Mouse (Mus musculus): ENCODE measurements around the gene Myo1b.

The Myo1b gene

DNA sequence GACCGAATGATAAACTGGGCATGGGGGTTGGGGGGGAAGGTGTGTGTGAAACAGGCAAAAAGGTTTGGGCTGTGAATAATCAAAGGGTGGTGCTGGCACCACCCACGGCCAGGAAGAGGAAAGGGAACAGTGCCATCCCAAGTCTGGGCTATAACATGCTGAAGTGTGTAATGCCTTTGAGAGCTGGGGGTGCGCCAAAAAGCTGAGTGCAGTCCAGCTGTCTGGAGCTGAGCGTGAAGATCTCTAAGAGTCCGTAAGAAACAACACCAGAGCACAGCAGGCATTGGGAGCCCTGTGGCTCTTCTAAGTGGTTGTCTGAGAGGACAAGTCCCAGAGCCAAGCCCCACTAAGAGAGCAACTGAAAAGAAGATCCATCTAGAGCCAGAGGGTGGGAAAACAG, 63.6 kb downstream of the Myo1b start:
- in situ Hi-C loops (cut with MboI, MseI): no loop called here

- in situ Hi-C loops (cut with MboI, MseI): no loop called here
Measured at GRCm38 (mm10) chr1:51849570-51850211, 66.2 kb downstream of the Myo1b start.

DNA sequence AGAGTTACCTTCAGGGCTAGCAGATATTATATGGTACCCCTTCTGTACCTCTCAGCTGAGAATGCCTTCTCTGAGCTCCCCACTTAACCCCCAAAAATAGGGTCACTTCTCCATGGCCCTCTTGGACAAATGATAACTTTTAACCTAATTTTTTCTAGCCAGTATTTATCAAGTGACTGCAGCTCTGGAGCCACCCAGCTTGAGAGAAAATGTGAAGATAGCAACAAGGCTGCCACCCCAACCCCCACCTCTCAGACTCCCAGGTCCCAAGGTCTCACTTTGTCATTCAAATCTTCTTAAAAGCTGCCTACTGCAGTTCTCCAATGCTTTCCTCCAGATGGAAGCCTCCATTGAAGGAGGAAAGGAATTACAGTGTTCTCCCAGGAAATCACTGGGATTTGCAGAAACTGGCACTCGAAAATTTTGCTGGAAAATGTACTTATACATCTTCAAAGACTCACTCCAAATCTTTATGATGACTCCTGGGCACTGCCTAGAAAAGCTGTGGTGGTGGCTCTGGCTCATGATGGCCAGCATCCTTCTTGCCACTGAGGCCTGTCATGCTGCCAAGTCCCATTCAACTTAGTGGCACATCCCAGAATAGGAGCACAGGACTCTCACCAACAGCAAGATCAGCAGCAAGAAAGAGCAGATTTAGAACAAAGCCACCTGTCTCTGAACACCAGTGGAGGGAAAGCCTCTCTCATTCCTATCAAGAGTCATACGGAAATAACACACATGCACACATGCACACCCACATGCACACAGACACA, 70.4 kb downstream of the Myo1b start:
- in situ Hi-C loops (cut with MboI, MseI): no loop called here

GRCm38 (mm10) chr1:51837845-51838623, 77.8 kb downstream of the Myo1b start:
- in situ Hi-C loops (cut with MboI, MseI): no loop called here

DNA sequence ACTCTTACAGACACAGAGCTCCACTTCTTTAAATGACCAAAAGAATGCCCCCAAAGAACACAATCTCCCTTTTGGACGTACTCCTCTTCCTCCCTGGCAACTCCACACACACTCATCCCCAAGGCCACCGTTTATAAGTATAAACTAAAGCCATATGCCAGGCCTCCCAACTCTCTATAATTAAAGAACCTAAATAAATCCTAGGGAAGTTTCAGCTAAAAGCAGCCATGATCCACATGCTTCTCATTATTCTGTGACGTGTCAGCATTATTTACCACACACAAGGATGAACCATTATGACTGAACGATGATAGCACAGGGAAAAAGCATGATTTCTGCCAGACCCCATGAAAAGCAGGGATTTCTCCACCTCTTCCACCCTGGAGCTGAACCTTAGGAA, 78.6 kb downstream of the Myo1b start:
- in situ Hi-C loops (cut with MboI, MseI): no loop called here

GRCm38 (mm10) chr1:51835795-51836194, 80.1 kb downstream of the Myo1b start:
- in situ Hi-C loops (cut with MboI, MseI): no loop called here

DNA sequence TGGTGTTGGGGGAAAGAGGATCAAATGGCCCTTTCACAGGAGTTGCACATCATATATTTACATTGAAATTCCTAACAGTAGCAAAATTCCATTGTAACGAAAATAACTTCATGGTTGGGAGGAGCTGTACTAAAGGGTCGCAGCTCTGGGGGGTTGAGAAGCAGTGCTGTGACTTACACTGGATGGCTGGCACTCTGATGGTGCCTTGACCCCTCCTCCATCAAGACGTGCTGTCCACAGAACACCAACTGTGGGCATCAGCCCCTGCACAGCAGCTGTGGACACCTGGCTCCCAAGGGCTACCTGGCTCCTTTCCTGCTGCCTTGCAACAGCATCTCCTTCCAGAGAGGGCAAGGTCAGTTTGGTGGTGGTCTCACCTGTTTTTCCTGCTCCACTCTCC, 81.8 kb downstream of the Myo1b start:
- in situ Hi-C loops (cut with MboI, MseI): no loop called here

DNA sequence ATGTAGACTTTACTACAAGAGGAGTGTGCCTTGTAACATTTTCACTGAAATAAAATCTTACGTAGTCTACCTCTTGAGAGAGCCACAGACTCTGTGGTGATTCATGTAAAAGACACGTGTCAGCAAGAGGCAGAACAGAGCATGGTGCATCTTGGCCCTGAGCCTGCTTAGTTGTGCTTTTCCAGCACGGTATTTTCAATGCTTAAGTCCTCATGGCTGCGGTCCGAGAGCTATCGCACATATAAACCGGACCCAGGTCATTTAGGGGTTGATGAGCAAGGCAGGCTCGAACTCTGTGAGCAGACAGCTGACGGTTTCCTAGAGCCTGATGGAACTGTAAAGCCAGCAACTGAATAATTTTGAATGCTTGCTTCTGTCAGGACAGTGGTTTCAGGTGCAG, 86.5 kb downstream of the Myo1b start:
- in situ Hi-C loops (cut with MboI, MseI): no loop called here

- in situ Hi-C loops (cut with MboI, MseI): no loop called here
Measured at GRCm38 (mm10) chr1:51822531-51822930, 93.3 kb downstream of the Myo1b start.

- in situ Hi-C loops (cut with MboI, MseI): no loop called here
Measured at GRCm38 (mm10) chr1:51821701-51822495, 94.0 kb downstream of the Myo1b start.

GRCm38 (mm10) chr1:51820520-51820919, 95.4 kb downstream of the Myo1b start:
- in situ Hi-C loops (cut with MboI, MseI): no loop called here

DNA sequence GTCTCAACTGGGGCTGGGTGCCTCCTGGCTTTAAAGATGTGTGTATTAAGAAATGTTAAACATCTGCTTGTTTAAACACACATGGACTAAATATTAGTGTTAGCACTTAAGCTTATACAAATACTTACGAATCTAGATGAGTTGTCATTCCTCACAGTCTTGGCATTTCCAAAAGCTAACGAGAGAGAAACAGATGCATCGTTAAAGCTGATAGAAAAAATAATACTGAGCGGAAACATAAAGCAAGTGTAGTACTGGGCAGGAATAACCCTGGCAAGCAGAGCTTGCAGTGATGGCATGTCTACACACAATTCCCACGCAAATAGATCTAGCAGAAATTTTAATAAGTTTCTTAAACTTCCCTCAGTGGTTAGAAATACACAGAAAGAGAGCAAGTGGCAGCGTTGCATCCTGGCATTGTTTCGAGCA, 95.8 kb downstream of the Myo1b start:
- in situ Hi-C loops (cut with MboI, MseI): no loop called here

GRCm38 (mm10) chr1:51815636-51816035, 100.2 kb downstream of the Myo1b start:
- in situ Hi-C loops (cut with MboI, MseI): no loop called here

GRCm38 (mm10) chr1:51814854-51815630, 100.8 kb downstream of the Myo1b start:
- in situ Hi-C loops (cut with MboI, MseI): no loop called here

DNA sequence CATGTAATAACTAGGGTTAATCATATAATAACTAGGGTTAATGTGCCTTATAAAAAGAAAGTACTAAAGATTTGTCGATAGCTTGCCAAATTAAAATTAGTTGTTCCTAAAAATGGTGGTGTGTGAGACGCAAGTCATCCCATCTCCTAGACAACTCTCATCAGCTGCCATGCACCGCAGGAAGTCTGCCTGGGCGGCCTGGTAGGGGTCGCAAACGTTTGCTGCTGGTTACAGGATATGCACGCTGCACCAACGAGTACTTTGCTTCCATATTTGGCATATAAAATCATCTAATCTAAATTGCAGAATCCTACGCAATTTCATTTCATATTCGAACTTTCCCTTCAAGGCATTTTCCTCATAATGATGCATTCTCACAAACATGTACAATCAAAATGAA, 107.0 kb downstream of the Myo1b start:
- in situ Hi-C loops (cut with MboI, MseI): no loop called here

DNA sequence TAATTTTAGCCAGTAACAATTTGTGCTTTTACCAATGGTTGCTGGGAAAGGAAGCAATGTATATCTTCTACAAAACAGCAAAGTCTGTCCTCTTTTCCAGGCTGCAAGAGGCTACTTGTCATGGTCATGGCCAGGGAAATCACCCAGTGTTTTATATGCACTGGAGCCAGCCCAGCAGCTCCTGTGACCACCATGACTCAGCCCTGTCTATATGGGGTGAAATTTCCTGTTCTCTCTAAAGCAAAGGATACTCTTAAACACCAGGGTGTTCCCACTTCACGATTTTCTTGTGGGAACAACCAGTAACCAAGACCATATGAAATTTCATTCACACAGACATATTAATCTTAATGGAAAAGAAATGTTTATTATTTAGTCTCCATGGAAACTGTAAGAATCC, 107.6 kb downstream of the Myo1b start:
- in situ Hi-C loops (cut with MboI, MseI): no loop called here

- in situ Hi-C loops (cut with MboI, MseI): no loop called here
Measured at GRCm38 (mm10) chr1:51805040-51805610, 110.7 kb downstream of the Myo1b start.

DNA sequence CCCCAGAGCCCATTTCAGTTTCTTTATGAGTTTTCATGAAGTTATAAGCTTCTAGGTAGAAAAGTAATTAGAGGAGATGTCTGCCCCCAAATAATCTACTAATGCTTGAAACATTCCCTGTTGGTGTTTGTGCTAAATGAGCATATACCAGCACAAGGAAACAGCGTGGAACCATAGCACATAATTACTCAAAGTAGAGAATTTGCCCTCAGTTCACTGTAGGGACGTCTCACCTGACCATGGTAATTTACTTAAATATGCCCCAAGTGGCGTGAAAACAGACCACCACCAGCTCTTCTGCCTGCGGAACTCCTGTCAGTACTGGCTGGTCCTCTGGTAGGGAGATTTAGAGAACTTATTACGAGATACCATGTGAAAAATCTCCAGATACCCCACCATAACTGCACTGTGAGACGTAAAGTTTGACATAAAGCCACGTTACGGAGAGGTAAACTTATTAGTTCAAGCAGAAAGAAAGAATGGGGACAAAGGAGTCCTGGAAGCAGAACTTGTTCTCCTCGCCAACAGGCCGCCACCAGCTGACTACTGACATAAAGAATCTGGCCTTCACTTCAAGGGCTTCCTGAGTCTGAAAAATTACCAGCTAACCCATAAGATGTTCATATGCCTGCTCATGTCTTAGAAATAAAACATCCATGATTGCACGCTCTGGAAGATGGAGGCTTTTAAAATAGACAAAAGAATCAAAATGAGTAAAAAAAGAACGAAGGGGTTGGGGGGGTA, 111.4 kb downstream of the Myo1b start:
- in situ Hi-C loops (cut with MboI, MseI): no loop called here

DNA sequence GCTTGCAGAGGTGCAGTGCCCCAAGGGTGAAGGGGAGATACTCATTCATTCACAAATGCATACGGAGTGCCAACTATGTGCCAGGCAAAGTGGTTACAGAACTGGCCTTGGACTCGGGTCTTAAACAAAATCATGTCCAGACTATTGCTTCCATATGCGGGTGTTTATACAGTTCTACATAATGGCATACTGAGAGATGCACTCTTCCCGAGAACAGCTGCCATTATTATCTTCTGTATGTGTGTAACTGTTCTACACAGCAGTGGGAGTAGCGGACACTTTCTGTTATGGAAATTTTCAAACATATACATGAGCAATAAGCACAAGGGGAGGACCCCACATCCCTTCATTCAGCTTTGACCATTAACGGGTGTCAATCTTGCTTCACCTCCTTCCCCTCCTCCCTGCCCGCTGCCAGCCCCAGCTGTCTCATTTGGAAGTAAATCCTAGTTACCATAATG, 117.8 kb downstream of the Myo1b start:
- in situ Hi-C loops (cut with MboI, MseI): no loop called here

Measured in T-helper 2 cell (primary cell).